Mouse (Mus musculus) right cerebral cortex, adult 18-20 months (tissue): ENCODE data around the gene Gm48551.

Experiments used
- DNase-seq: peaks from one replicate; pipeline ENCODE4 v3.0.0; 2022; ENCODE audit warnings: mixed read lengths

Gm48551 gene

GRCm38 (mm10) chr10:81430831-81431525 is 46.7 kb downstream of the Gm48551 start:
- peak; percentile 81 for DNase-seq

- peak; percentile 64 for DNase-seq
These were observed 47.4 kb downstream of the Gm48551 start for GRCm38 (mm10) chr10:81431526-81432168.

- DNase-seq, result no peak
These were observed 48.1 kb downstream of the Gm48551 start for GRCm38 (mm10) chr10:81432169-81432867.

GRCm38 (mm10) chr10:81432868-81433262 is 48.6 kb downstream of the Gm48551 start:
- peak; percentile 97 for DNase-seq

GRCm38 (mm10) chr10:81433541-81434289 is 49.4 kb downstream of the Gm48551 start:
- DNase-seq, result no peak

- DNase-seq, result no peak
These were observed 50.3 kb downstream of the Gm48551 start for GRCm38 (mm10) chr10:81434361-81435263.

GRCm38 (mm10) chr10:81435436-81435835 is 51.2 kb downstream of the Gm48551 start:
- DNase-seq, result peak; percentile 70

- DNase-seq, result no peak
These were observed 56.8 kb downstream of the Gm48551 start for GRCm38 (mm10) chr10:81441019-81441418.
